ENCODE assay signal across 9 mouse cellular contexts in the genomic region with DNA sequence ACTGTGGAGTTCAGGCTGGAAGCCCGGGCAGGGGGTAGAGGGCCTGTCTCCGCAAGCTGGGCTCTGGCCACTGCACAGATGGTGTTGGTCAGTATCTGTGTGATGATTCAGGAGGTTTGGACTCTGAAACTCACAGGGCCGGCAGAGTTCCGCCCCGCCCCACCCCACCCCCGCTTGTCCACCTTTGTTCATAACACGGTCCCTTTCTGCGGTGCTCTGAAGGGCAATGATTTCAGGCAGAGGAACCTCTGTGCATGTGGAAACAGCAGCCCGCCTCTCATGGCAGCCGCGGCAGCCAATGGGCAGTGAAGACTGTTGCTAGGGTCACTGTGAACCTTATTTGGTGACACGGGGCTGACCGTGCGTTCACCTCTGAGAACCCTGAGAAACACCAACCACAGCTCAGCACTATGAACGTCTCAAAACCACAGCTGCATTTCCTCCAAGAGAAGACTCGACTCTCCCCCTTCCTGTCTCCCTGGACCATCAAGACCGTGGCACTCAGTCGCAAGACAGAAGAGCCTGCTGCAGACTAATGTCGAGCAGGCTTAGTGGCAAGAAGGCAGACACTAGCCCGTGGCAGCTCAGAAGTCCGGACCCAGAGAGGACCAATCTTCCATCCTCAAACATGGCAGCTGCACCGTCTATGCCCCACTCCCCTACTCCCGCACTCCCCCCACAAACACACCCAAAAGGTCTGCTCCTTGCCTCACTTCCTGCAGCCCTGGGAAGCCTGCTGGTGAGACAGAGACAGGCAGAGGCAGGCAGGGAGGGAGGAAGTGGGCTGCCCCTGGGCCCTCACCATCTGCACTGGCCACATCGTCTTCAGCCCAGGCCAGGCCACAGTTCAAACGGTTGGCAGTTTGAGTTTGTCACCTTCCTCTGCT. TPM values are rescaled to one million over a fixed set of nuclear protein-coding genes. Genes with fewer than 3 reads are reported as not detected.
A peak's percentile ranks its signal among the peaks of the same experiment; 100 is the strongest.
DNase-seq lines count a peak whose midpoint lies in the region; ATAC-seq lines count a peak whose summit lies in the region.
"Had no signal": no experiment of that assay in that cellular context is flagged by ENCODE, and none has a peak within 500 bp of the region (broad histone marks: within the 10 kb centered on the region; RNA-seq: fewer than 3 reads in every experiment).

No protein-coding gene starts in this region.

- 70% methylated on average over 25 of the region's 25 CpGs for WGBS in hindbrain, embryonic 10.5 days
- WGBS in hindbrain, embryonic 11.5 days: 75% methylated on average over 25 of the region's 25 CpGs
- 6% methylated on average over 25 of the region's 25 CpGs for WGBS in liver, embryonic 13.5 days (ENCODE audit: insufficient replicate concordance)
- WGBS in forebrain, embryonic 12.5 days: 82% methylated on average over 25 of the region's 25 CpGs

- no peak overlapping the region for H3K4me2 ChIP-seq in hindbrain, embryonic 11.5 days (replicated peaks; ENCODE audit: low read depth, low read length)
- H3K4me2 ChIP-seq in liver, embryonic 13.5 days: peak overlapping the region; percentile 46
- H3K4me2 ChIP-seq in forebrain, embryonic 12.5 days: no peak overlapping the region

- H3K36me3 ChIP-seq in hindbrain, embryonic 10.5 days: no peaks in the 10 kb centered on the region
- H3K36me3 ChIP-seq in hindbrain, embryonic 11.5 days (ENCODE audit: control insufficient read depth, insufficient read depth, low read length): no peaks in the 10 kb centered on the region
- no peaks in the 10 kb centered on the region for H3K36me3 ChIP-seq in liver, embryonic 13.5 days
- H3K36me3 ChIP-seq in forebrain, embryonic 12.5 days (replicated peaks): no peaks in the 10 kb centered on the region

- peak overlapping the region; percentile 62 for H3K27ac ChIP-seq in hindbrain, embryonic 10.5 days
- no peak overlapping the region for H3K27ac ChIP-seq in hindbrain, embryonic 11.5 days (ENCODE audit: low read depth, low read length)
- H3K27ac ChIP-seq in liver, embryonic 13.5 days: peak overlapping the region; percentile 86
- H3K27ac ChIP-seq in forebrain, embryonic 12.5 days: no peak overlapping the region

- no peaks in the 10 kb centered on the region for H3K9me3 ChIP-seq in hindbrain, embryonic 10.5 days
- no peaks in the 10 kb centered on the region for H3K9me3 ChIP-seq in hindbrain, embryonic 11.5 days (ENCODE audit: control insufficient read depth, low read length)
- H3K9me3 ChIP-seq in liver, embryonic 13.5 days (replicated peaks): no peaks in the 10 kb centered on the region
- H3K9me3 ChIP-seq in forebrain, embryonic 12.5 days: no peaks in the 10 kb centered on the region

- no peak overlapping the region for H3K4me3 ChIP-seq in hindbrain, embryonic 10.5 days
- no peak overlapping the region for H3K4me3 ChIP-seq in hindbrain, embryonic 11.5 days (ENCODE audit: low read depth, low read length)
- 0 out of 2 replicates have a peak overlapping the region, but pooled peaks have one; percentile 8 for H3K4me3 ChIP-seq in liver, embryonic 13.5 days (replicated peaks)
- H3K4me3 ChIP-seq in forebrain, embryonic 12.5 days (replicated peaks): no peak overlapping the region

- H3K27me3 ChIP-seq in hindbrain, embryonic 10.5 days (ENCODE audit: insufficient read depth, poor library complexity, severe bottlenecking): no peaks in the 10 kb centered on the region
- no peaks in the 10 kb centered on the region for H3K27me3 ChIP-seq in hindbrain, embryonic 11.5 days (ENCODE audit: control insufficient read depth, insufficient read depth, low read length)
- H3K27me3 ChIP-seq in liver, embryonic 13.5 days: no peaks in the 10 kb centered on the region
- H3K27me3 ChIP-seq in forebrain, embryonic 12.5 days: no peaks in the 10 kb centered on the region

- no peak for DNase-seq in hindbrain, embryonic 10.5 days (ENCODE audit: low spot score)
- no peak for DNase-seq in hindbrain, embryonic 11.5 days (ENCODE audit: low spot score)
- DNase-seq in c-Kit-positive CD71-negative TER-119-negative erythroid progenitor cells, embryonic 14.5 days (ENCODE audit: low read depth): peak; percentile 66
- peak; percentile 41 for DNase-seq in heart, postnatal 4 days
- peak; percentile 20 for DNase-seq in liver, embryonic 13.5 days
- peak; percentile 60 for DNase-seq in skeletal muscle tissue, adult 2 months (ENCODE audit: low read depth, low spot score)
- DNase-seq in gastrocnemius, postnatal 14 days: no peak

- no peak for ATAC-seq in hindbrain, embryonic 11.5 days (ENCODE audit: low FRiP score)
- ATAC-seq in liver, embryonic 13.5 days (ENCODE audit: low read depth): peak; percentile 73
- ATAC-seq in forebrain, embryonic 12.5 days (ENCODE audit: low FRiP score): no peak

- H3K4me1 ChIP-seq in hindbrain, embryonic 10.5 days (replicated peaks): peaks cover 39% of the 10 kb centered on the region
- 0 out of 2 replicates have a peak, but pooled peaks cover 2% of the 10 kb centered on the region for H3K4me1 ChIP-seq in hindbrain, embryonic 11.5 days (replicated peaks; ENCODE audit: control insufficient read depth, insufficient read depth, low read length)
- peaks cover 42% of the 10 kb centered on the region for H3K4me1 ChIP-seq in liver, embryonic 13.5 days (replicated peaks)
- 0 out of 2 replicates have a peak, but pooled peaks cover 5% of the 10 kb centered on the region for H3K4me1 ChIP-seq in forebrain, embryonic 12.5 days

- H3K9ac ChIP-seq in hindbrain, embryonic 11.5 days (ENCODE audit: low read depth, low read length): no peak overlapping the region
- H3K9ac ChIP-seq in liver, embryonic 13.5 days: 0 out of 2 replicates have a peak overlapping the region, but pooled peaks have one; percentile 29
- H3K9ac ChIP-seq in forebrain, embryonic 12.5 days: no peak overlapping the region

- intact Hi-C loops in gastrocnemius, postnatal 14 days (cut with DNase I; ENCODE audit: low total_unique reads): no loop called here

RNA-seq across cellular contexts. Expression of gene Gm17334, which starts 21.9 kb away (rescaled TPM):
- not detected in 2 replicates for polyA plus RNA-seq in hindbrain, embryonic 10.5 days (2016; fragmentation: Nextera tagmentation; extraction: Ambion mirVana)
- polyA plus RNA-seq in hindbrain, embryonic 11.5 days (2014; fragmentation: Nextera tagmentation; extraction: Ambion mirVana): not detected in 2 replicates
- total RNA-seq in heart, postnatal 4 days (2021): not detected
- polyA plus RNA-seq in liver, embryonic 13.5 days (2015; fragmentation: Nextera tagmentation; extraction: Ambion mirVana): not detected in 2 replicates
- not detected in 2 replicates for polyA plus RNA-seq in forebrain, embryonic 12.5 days (2016; fragmentation: Nextera tagmentation; extraction: Ambion mirVana)
- under 1 TPM; 0.23 to 0.33 TPM for total RNA-seq in gastrocnemius, postnatal 14 days (2021)
- polyA plus RNA-seq: brain, embryonic 14.5 days had no signal

RNA-seq across cellular contexts. Expression of gene Irf1, which starts 25.1 kb away (rescaled TPM):
- polyA plus RNA-seq in hindbrain, embryonic 10.5 days (2016; fragmentation: Nextera tagmentation; extraction: Ambion mirVana): 3.6 and 4.2 TPM in 2 replicates
- polyA plus RNA-seq in hindbrain, embryonic 11.5 days (2014; fragmentation: Nextera tagmentation; extraction: Ambion mirVana): 1.7 and 3.8 TPM in 2 replicates
- total RNA-seq in heart, postnatal 4 days (2021): 10 to 100 TPM; 11.8 to 12.2 TPM
- 6.7 and 8.1 TPM in 2 replicates for polyA plus RNA-seq in liver, embryonic 13.5 days (2015; fragmentation: Nextera tagmentation; extraction: Ambion mirVana)
- polyA plus RNA-seq in forebrain, embryonic 12.5 days (2016; fragmentation: Nextera tagmentation; extraction: Ambion mirVana): 3.6 and 3.9 TPM in 2 replicates
- total RNA-seq in gastrocnemius, postnatal 14 days (2021): 1 to 10 TPM; 8.7 to 9.1 TPM

Comparison
In these comparisons a context has a peak if more than half of its experiments do, and no peak if none do; other contexts are left out.
1. H3K27ac ChIP-seq: peak in hindbrain, embryonic 10.5 days (single experiment) and liver, embryonic 13.5 days (single experiment); none in hindbrain, embryonic 11.5 days (single experiment) and forebrain, embryonic 12.5 days (single experiment).
2. DNase-seq: peak in c-Kit-positive CD71-negative TER-119-negative erythroid progenitor cells, embryonic 14.5 days (single experiment), heart, postnatal 4 days (single experiment), liver, embryonic 13.5 days (single experiment) and skeletal muscle tissue, adult 2 months (single experiment); none in hindbrain, embryonic 10.5 days (single experiment), hindbrain, embryonic 11.5 days (single experiment) and gastrocnemius, postnatal 14 days (single experiment).